Mouse (Mus musculus): ENCODE data around the gene Plcz1.

Plcz1 gene

GRCm38 (mm10) chr6:140041357-140041756, at the start of gene Plcz1:
Plcz1 (minus strand) TSS chr6:140041457.
- DNase-seq (ENCODE audit: low spot score in 2 of 2), result no peak

- no peak for DNase-seq (ENCODE audit: low spot score in 2 of 2)
Observed at GRCm38 (mm10) chr6:140089855-140090254, 48.6 kb upstream of the Plcz1 start.

- no peak for DNase-seq (ENCODE audit: low spot score in 2 of 2)
Observed at GRCm38 (mm10) chr6:140081739-140082138, 40.5 kb upstream of the Plcz1 start.

GRCm38 (mm10) chr6:140080933-140081332, 39.7 kb upstream of the Plcz1 start:
- DNase-seq (ENCODE audit: low spot score in 2 of 2), result no peak

- DNase-seq (ENCODE audit: low spot score in 2 of 2), result no peak
Observed at GRCm38 (mm10) chr6:140069177-140069576, 27.9 kb upstream of the Plcz1 start.

- no peak for DNase-seq (ENCODE audit: low spot score in 2 of 2)
Observed at GRCm38 (mm10) chr6:140054271-140054928, 13.1 kb upstream of the Plcz1 start.

- DNase-seq (ENCODE audit: low spot score in 2 of 2), result peak; percentile 51 to 55
Observed at GRCm38 (mm10) chr6:140051476-140051875, 10.2 kb upstream of the Plcz1 start.

- no peak for DNase-seq (ENCODE audit: low spot score in 2 of 2)
Observed at GRCm38 (mm10) chr6:140040952-140041351, 305 bp downstream of the Plcz1 start, which contains the start of gene Capza3. Capza3 (plus strand) TSS chr6:140041252.

- DNase-seq (ENCODE audit: low spot score in 2 of 2), result no peak
Observed at GRCm38 (mm10) chr6:140024404-140024803, 16.9 kb downstream of the Plcz1 start.

GRCm38 (mm10) chr6:140005181-140005580, 36.1 kb downstream of the Plcz1 start:
- no peak for DNase-seq (ENCODE audit: low spot score in 2 of 2)

GRCm38 (mm10) chr6:139989597-139989996, 51.7 kb downstream of the Plcz1 start:
- DNase-seq (ENCODE audit: low spot score in 2 of 2), result no peak

- DNase-seq (ENCODE audit: low spot score in 2 of 2), result no peak
Observed at GRCm38 (mm10) chr6:139989075-139989474, 52.2 kb downstream of the Plcz1 start.

- no peak for DNase-seq (ENCODE audit: low spot score in 2 of 2)
Observed at GRCm38 (mm10) chr6:139986564-139986963, 54.7 kb downstream of the Plcz1 start.

- no peak for DNase-seq (ENCODE audit: low spot score in 2 of 2)
Observed at GRCm38 (mm10) chr6:139984069-139984468, 57.2 kb downstream of the Plcz1 start.

GRCm38 (mm10) chr6:139981061-139981460, 60.2 kb downstream of the Plcz1 start:
- no peak for DNase-seq (ENCODE audit: low spot score in 2 of 2)

GRCm38 (mm10) chr6:139978114-139978513, 63.1 kb downstream of the Plcz1 start:
- no peak for DNase-seq (ENCODE audit: low spot score in 2 of 2)

- DNase-seq (ENCODE audit: low spot score in 2 of 2), result no peak
Observed at GRCm38 (mm10) chr6:139974668-139975067, 66.6 kb downstream of the Plcz1 start.

- DNase-seq (ENCODE audit: low spot score in 2 of 2), result no peak
Observed at GRCm38 (mm10) chr6:139971608-139972298, 69.5 kb downstream of the Plcz1 start.

GRCm38 (mm10) chr6:139966684-139967083, 74.6 kb downstream of the Plcz1 start:
- no peak for DNase-seq (ENCODE audit: low spot score in 2 of 2)

GRCm38 (mm10) chr6:139964895-139965294, 76.4 kb downstream of the Plcz1 start:
- no peak for DNase-seq (ENCODE audit: low spot score in 2 of 2)

GRCm38 (mm10) chr6:139963775-139964174, 77.5 kb downstream of the Plcz1 start:
- DNase-seq (ENCODE audit: low spot score in 2 of 2), result peak; percentile 2 to 23

GRCm38 (mm10) chr6:139957531-139958241, 83.6 kb downstream of the Plcz1 start:
- no peak for DNase-seq (ENCODE audit: low spot score in 2 of 2)

GRCm38 (mm10) chr6:139953596-139953995, 87.7 kb downstream of the Plcz1 start:
- peak; percentile 12 to 23 for DNase-seq (ENCODE audit: low spot score in 2 of 2)

All from heart, adult 9 months (tissue).